Mouse (Mus musculus) hindbrain, embryonic 11.5 days (tissue): Measurements from ENCODE around the gene Pemt. TPM values are rescaled to one million over a fixed set of nuclear protein-coding genes. Genes with fewer than 3 reads are reported as not detected.
"Not testable (repeated sequence)": the region's sequence is repeated elsewhere in the genome, so short reads cannot be mapped to it uniquely, and the experiment has no call there.

Experiments used
- ATAC-seq: fragments of 200-750 bp; cut with Nextera tagmentation; 2 replicates; pipeline ENCODE4 v1.8.0; 2017; ENCODE audit warnings: mild to moderate bottlenecking, moderate TSS enrichment, moderate library complexity; ENCODE audit not compliant: low FRiP score
- DNase-seq: peaks from one replicate; pipeline ENCODE4 v3.0.0-alpha.2; 2015; ENCODE audit warnings: low spot score
- H3K27ac ChIP-seq: fragments of 300-500 bp; sonication (generic); 2 replicates; pipeline ENCODE4 v1.5.1; 2014; ENCODE audit warnings: mild to moderate bottlenecking, low read depth, low read length
- H3K27me3 ChIP-seq: fragments of 300-500 bp; sonication (generic); 2 replicates; pipeline ENCODE4 v1.6.1; 2014; ENCODE audit warnings: mild to moderate bottlenecking, low read length, moderate library complexity, mixed read lengths; ENCODE audit not compliant: control insufficient read depth, insufficient read depth
- H3K36me3 ChIP-seq: fragments of 300-500 bp; sonication (generic); 2 replicates; pipeline ENCODE4 v1.6.1; 2014; ENCODE audit warnings: mild to moderate bottlenecking, low read length, moderate library complexity, mixed read lengths; ENCODE audit not compliant: control insufficient read depth, insufficient read depth
- H3K4me1 ChIP-seq: fragments of 300-500 bp; sonication (generic); replicated peaks from 2 replicates; pipeline ENCODE4 v1.6.1; 2014; ENCODE audit warnings: low read length, mixed read lengths; ENCODE audit not compliant: control insufficient read depth, insufficient read depth
- H3K4me2 ChIP-seq: fragments of 300-500 bp; sonication (generic); replicated peaks from 2 replicates; pipeline ENCODE4 v1.6.1; 2014; ENCODE audit warnings: mild to moderate bottlenecking, low read depth, low read length
- H3K4me3 ChIP-seq: fragments of 300-500 bp; sonication (generic); 2 replicates; pipeline ENCODE4 v1.5.1; 2014; ENCODE audit warnings: low read depth, low read length
- H3K9ac ChIP-seq: fragments of 300-500 bp; sonication (generic); 2 replicates; pipeline ENCODE4 v1.6.1; 2014; ENCODE audit warnings: low read depth, low read length
- H3K9me3 ChIP-seq: fragments of 300-500 bp; sonication (generic); 2 replicates; pipeline ENCODE4 v1.6.1; 2016; ENCODE audit warnings: low read length; ENCODE audit not compliant: control insufficient read depth
- WGBS: fragments of 180-500 bp; shearing (Covaris S2); extraction: QIAGEN DNeasy Blood & Tissue Kit; methylation state at CpG from one replicate; pipeline ENCODE4 v1.1.7; 2014; 5-methylcytosine and 5-hydroxymethylcytosine counted together
- polyA plus RNA-seq: library from polyadenylated mRNA; unstranded; fragments of >200 nt; fragmentation: Nextera tagmentation; extraction: Ambion mirVana; gene quantifications from 2 replicates; pipeline ENCODE4 v1.2.1, GENCODE M21; 2014

Pemt gene
- polyA plus RNA-seq, 1 experiment from 2014 or later, result 5.1 TPM

- H3K36me3 ChIP-seq, result no peaks in the 10 kb centered on the region
- H3K4me3 ChIP-seq, result no peak overlapping the region
- no peak for ATAC-seq
- no peaks in the 10 kb centered on the region for H3K9me3 ChIP-seq
- WGBS, result 84% methylated on average over 20 of the region's 20 CpGs
- no peak overlapping the region for H3K27ac ChIP-seq
- H3K27me3 ChIP-seq, result peaks cover 21% of the 10 kb centered on the region
- no peak for DNase-seq
- H3K4me1 ChIP-seq, result peaks cover 11% of the 10 kb centered on the region; the same call in 1 of the 2 replicates
- H3K4me2 ChIP-seq, result no peak overlapping the region
- H3K9ac ChIP-seq, result no peak overlapping the region
These were observed 85.6 kb downstream of the Pemt start for GRCm38 (mm10) chr11:59960476-59961337.

GRCm38 (mm10) chr11:59959453-59959852 lies 86.8 kb downstream of the Pemt start:
- Histone ChIP-seq H3K4me3 (no peak overlapping the region), H3K27me3 (peaks cover 15% of the 10 kb centered on the region), H3K9ac (no peak overlapping the region), H3K27ac (no peak overlapping the region), H3K36me3 (no peaks in the 10 kb centered on the region), H3K4me1 (peaks cover 8% of the 10 kb centered on the region; the same call in 1 of the 2 replicates), H3K9me3 (no peaks in the 10 kb centered on the region), H3K4me2 (no peak overlapping the region)
- DNase-seq, result no peak
- WGBS, result 84% methylated on average over 4 of the region's 4 CpGs
- no peak for ATAC-seq

- H3K9ac ChIP-seq, result no peak overlapping the region
- H3K27me3 ChIP-seq, result no peaks in the 10 kb centered on the region
- no peak overlapping the region for H3K4me3 ChIP-seq
- no peaks in the 10 kb centered on the region for H3K36me3 ChIP-seq
- DNase-seq, result no peak
- ATAC-seq, result no peak
- H3K4me2 ChIP-seq, result no peak overlapping the region
- H3K9me3 ChIP-seq, result no peaks in the 10 kb centered on the region
- H3K27ac ChIP-seq, result no peak overlapping the region
- no peaks in the 10 kb centered on the region for H3K4me1 ChIP-seq
- WGBS, result 76% methylated on average over 6 of the region's 6 CpGs
These were observed 89.5 kb downstream of the Pemt start for GRCm38 (mm10) chr11:59956749-59957148.

GRCm38 (mm10) chr11:59952892-59953291 lies 93.4 kb downstream of the Pemt start:
- peaks cover 2% of the 10 kb centered on the region; the same call in 1 of the 2 replicates for H3K4me1 ChIP-seq
- 90% methylated on average over 14 of the region's 14 CpGs for WGBS
- DNase-seq (no peak), ATAC-seq (no peak)
- H3K27ac ChIP-seq, result no peak overlapping the region
- H3K9ac ChIP-seq, result no peak overlapping the region
- no peak overlapping the region for H3K4me3 ChIP-seq
- H3K9me3 ChIP-seq, result no peaks in the 10 kb centered on the region
- H3K27me3 ChIP-seq, result no peaks in the 10 kb centered on the region
- no peak overlapping the region for H3K4me2 ChIP-seq
- H3K36me3 ChIP-seq, result no peaks in the 10 kb centered on the region

- peak; percentile 49 for ATAC-seq
- Histone ChIP-seq H3K4me1 (peaks cover 6% of the 10 kb centered on the region), H3K27me3 (no peaks in the 10 kb centered on the region), H3K9me3 (no peaks in the 10 kb centered on the region), H3K9ac (peak overlapping the region; percentile 99), H3K4me2 (peak overlapping the region; percentile 67), H3K27ac (peak overlapping the region; percentile 72), H3K36me3 (no peaks in the 10 kb centered on the region), H3K4me3 (peak overlapping the region; percentile 94)
- DNase-seq, result no peak
- 2% methylated on average over 16 of the region's 16 CpGs for WGBS
These were observed 97.9 kb downstream of the Pemt start for GRCm38 (mm10) chr11:59948401-59948767.

- peak within 1 kb of the TSS; percentile 67 for H3K4me2 ChIP-seq
- H3K9me3 ChIP-seq, result no peaks in the 10 kb centered on the region
- peak; percentile 94 for ATAC-seq
- no peaks in the 10 kb centered on the region for H3K36me3 ChIP-seq
- DNase-seq, result peak; percentile 98
- peak within 1 kb of the TSS; percentile 99 for H3K9ac ChIP-seq
- no peaks in the 10 kb centered on the region for H3K27me3 ChIP-seq
- WGBS, result 1% methylated on average over 43 of the region's 43 CpGs
- H3K4me1 ChIP-seq, result peaks cover 6% of the 10 kb centered on the region
- peak within 1 kb of the TSS; percentile 72 for H3K27ac ChIP-seq
- peak within 1 kb of the TSS; percentile 94 for H3K4me3 ChIP-seq
These were observed 98.4 kb downstream of the Pemt start, which contains the start of gene Med9 for GRCm38 (mm10) chr11:59947752-59948400. TSS of gene Med9 (plus strand) at chr11:59948206.

GRCm38 (mm10) chr11:59944855-59945254 lies 101.4 kb downstream of the Pemt start:
- 96% methylated on average over 8 of the region's 10 CpGs for WGBS
- H3K4me3 ChIP-seq, H3K27me3 ChIP-seq, H3K27ac ChIP-seq, H3K4me2 ChIP-seq, H3K9me3 ChIP-seq, DNase-seq, ATAC-seq, H3K4me1 ChIP-seq, H3K36me3 ChIP-seq, H3K9ac ChIP-seq: not testable (repeated sequence)

GRCm38 (mm10) chr11:59941391-59941790 lies 104.9 kb downstream of the Pemt start:
- H3K4me2 ChIP-seq, result no peak overlapping the region
- H3K27ac ChIP-seq, result no peak overlapping the region
- no peaks in the 10 kb centered on the region for H3K9me3 ChIP-seq
- ATAC-seq, result no peak
- H3K4me3 ChIP-seq, result no peak overlapping the region
- H3K36me3 ChIP-seq, result no peaks in the 10 kb centered on the region
- H3K4me1 ChIP-seq, result no peaks in the 10 kb centered on the region
- no peak for DNase-seq
- H3K27me3 ChIP-seq, result no peaks in the 10 kb centered on the region
- 41% methylated on average over 3 of the region's 3 CpGs for WGBS
- no peak overlapping the region for H3K9ac ChIP-seq
